Mouse (Mus musculus) limb, embryonic 10.5 days (tissue): Measurements from ENCODE around the gene Gm10778. TPM values are rescaled to one million over a fixed set of nuclear protein-coding genes. Genes with fewer than 3 reads are reported as not detected.
"Not testable (repeated sequence)": the region's sequence is repeated elsewhere in the genome, so short reads cannot be mapped to it uniquely, and the experiment has no call there.

Source experiments
- DNase-seq: peaks from one replicate; pipeline ENCODE4 v3.0.0-alpha.2; 2017; ENCODE audit warnings: low spot score
- H3K27ac ChIP-seq: fragments of 300-500 bp; sonication (generic); 2 replicates; pipeline ENCODE4 v1.5.1; 2016; ENCODE audit warnings: mild to moderate bottlenecking
- H3K27me3 ChIP-seq: fragments of 300-500 bp; sonication (generic); 2 replicates; pipeline ENCODE4 v1.6.1; 2016; ENCODE audit warnings: low read depth, mild to moderate bottlenecking; ENCODE audit not compliant: poor library complexity, severe bottlenecking
- H3K36me3 ChIP-seq: fragments of 300-500 bp; sonication (generic); 2 replicates; pipeline ENCODE4 v1.6.1; 2016; ENCODE audit warnings: mild to moderate bottlenecking, moderate library complexity
- H3K4me1 ChIP-seq: fragments of 300-500 bp; sonication (generic); 2 replicates; pipeline ENCODE4 v1.6.1; 2016
- H3K4me3 ChIP-seq: fragments of 300-500 bp; sonication (generic); 2 replicates; pipeline ENCODE4 v1.5.1; 2016; ENCODE audit warnings: mild to moderate bottlenecking, moderate library complexity
- H3K9me3 ChIP-seq: fragments of 300-500 bp; sonication (generic); replicated peaks from 2 replicates; pipeline ENCODE4 v1.6.1; 2016; ENCODE audit warnings: mild to moderate bottlenecking
- WGBS: fragments of 180-500 bp; shearing (Covaris S2); methylation state at CpG from one replicate; pipeline ENCODE4 v1.1.7; 2016; 5-methylcytosine and 5-hydroxymethylcytosine counted together
- polyA plus RNA-seq: library from polyadenylated mRNA; unstranded; fragments of >200 nt; fragmentation: Nextera tagmentation; extraction: Ambion mirVana; gene quantifications from 2 replicates; pipeline ENCODE4 v1.2.1, GENCODE M21; 2016

Gm10778 gene
- polyA plus RNA-seq, 1 experiment from 2014 or later = 5.1 TPM

- not testable (repeated sequence) for H3K9me3 ChIP-seq, H3K36me3 ChIP-seq, H3K27ac ChIP-seq, H3K4me3 ChIP-seq, H3K27me3 ChIP-seq, H3K4me1 ChIP-seq, DNase-seq
- no CpG with 5 or more reads among the region's 46 CpGs for whole genome bisulfite sequencing
Observed at GRCm38 (mm10) chr10:81704531-81705301, 55.9 kb downstream of the Gm10778 start, which contains the start of gene Zfp433. Gene Zfp433, plus strand, starts transcription at chr10:81704825.

Other genes with a start within 250 kb of the Gm10778 start
- gene Nfic, start 193.4 kb upstream of the Gm10778 start, polyA plus RNA-seq = 9.3 and 19.8 TPM in 2 replicates
- gene Celf5, start 166.3 kb upstream of the Gm10778 start, polyA plus RNA-seq = 0.24 and 0.48 TPM in 2 replicates
- gene Ncln, start 152.7 kb upstream of the Gm10778 start, polyA plus RNA-seq = 100 and 102 TPM in 2 replicates
- 0.34 and 0.39 TPM in 2 replicates for gene S1pr4, start 148.9 kb upstream of the Gm10778 start, polyA plus RNA-seq
- 0.80 and 2.0 TPM in 2 replicates for gene Gna15, start 124.8 kb upstream of the Gm10778 start, polyA plus RNA-seq
- 88.5 and 91.5 TPM in 2 replicates for gene Gna11, start 103.9 kb upstream of the Gm10778 start, polyA plus RNA-seq
- 337 and 432 TPM in 2 replicates for gene Aes, start 89.6 kb upstream of the Gm10778 start, polyA plus RNA-seq
- 17.1 and 28.2 TPM in 2 replicates for gene Tle2, start 74.5 kb upstream of the Gm10778 start, polyA plus RNA-seq
- 12.6 and 15.5 TPM in 2 replicates for gene Tle6, start 48.0 kb upstream of the Gm10778 start, polyA plus RNA-seq
- 1.4 TPM in 2 replicates for gene BC025920, start 42.8 kb upstream of the Gm10778 start, polyA plus RNA-seq
- gene Sirt6, start 21.3 kb upstream of the Gm10778 start, polyA plus RNA-seq = 53.3 and 58.5 TPM in 2 replicates
- 8.0 and 8.6 TPM in 2 replicates for gene Ankrd24, start 20.5 kb upstream of the Gm10778 start, polyA plus RNA-seq
- gene Zfp433, start 55.8 kb downstream of the Gm10778 start, polyA plus RNA-seq = 11.7 and 14.2 TPM in 2 replicates
- gene Gm3055, start 122.1 kb downstream of the Gm10778 start, polyA plus RNA-seq = 10.1 and 12.5 TPM in 2 replicates
- 3.4 and 4.3 TPM in 2 replicates for gene Gm4767, start 163.1 kb downstream of the Gm10778 start, polyA plus RNA-seq
- gene Gm32687, start 214.9 kb downstream of the Gm10778 start, polyA plus RNA-seq = 9.1 and 10.2 TPM in 2 replicates